Mouse (Mus musculus): ENCODE data around the gene Sfxn4. TPM values are rescaled to one million over a fixed set of nuclear protein-coding genes. Genes with fewer than 3 reads are reported as not detected.

Sfxn4 gene
- polyA plus RNA-seq, 1 experiment, result 1.7 TPM

DNA sequence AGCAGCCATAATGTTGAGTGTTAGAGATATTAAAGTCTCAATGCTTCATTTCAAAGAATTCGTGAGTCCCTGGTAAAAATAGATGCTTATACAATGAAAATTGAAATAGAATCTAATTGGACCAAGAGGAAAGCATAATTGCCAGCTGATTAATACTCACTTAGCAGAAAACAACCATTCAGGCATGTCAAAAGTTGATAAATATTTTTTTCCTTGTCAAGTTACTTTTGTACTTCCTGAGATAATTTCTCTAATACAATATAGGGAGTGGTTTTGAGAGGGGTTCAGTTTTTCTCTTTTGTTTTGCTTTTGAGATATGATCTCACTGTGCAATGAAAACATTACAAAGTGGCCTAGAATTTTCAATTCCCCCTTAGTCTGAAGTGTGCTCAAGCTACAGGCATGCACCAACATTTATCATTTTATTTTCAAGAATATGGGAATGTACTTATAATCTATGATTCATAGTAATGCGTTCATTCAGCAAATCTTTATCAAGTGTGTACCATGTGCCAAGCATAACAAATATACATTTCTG, 68.0 kb downstream of the Sfxn4 start:
- no peaks in the 10 kb centered on the region for H3K27me3 ChIP-seq (ENCODE audit: control insufficient read depth, insufficient read depth, low read length)
- no peak overlapping the region for H3K4me3 ChIP-seq (ENCODE audit: control insufficient read depth, insufficient read depth, low read length)
- 93% methylated on average over 2 of the region's 2 CpGs for WGBS
- TF ChIP-seq CTCF (IDR thresholded peaks at IDR 0.05; ENCODE audit: borderline replicate concordance, control insufficient read depth, extremely low read depth, insufficient read depth, low read length, poor library complexity), result no peak
- TF ChIP-seq POLR2A (IDR thresholded peaks at IDR 0.05; ENCODE audit: control insufficient read depth, extremely low read depth, insufficient read depth, low read length, poor library complexity), result no peak
- no peak overlapping the region for H3K27ac ChIP-seq (ENCODE audit: control insufficient read depth, insufficient read depth, low read length)
- DNase-seq, result no peak
- no peaks in the 10 kb centered on the region for H3K36me3 ChIP-seq (ENCODE audit: control insufficient read depth, insufficient read depth, low read length)
- H3K4me1 ChIP-seq (replicated peaks; ENCODE audit: control insufficient read depth, insufficient read depth, low read length), result peaks cover 2% of the 10 kb centered on the region; the same call in 1 of the 2 replicates

DNA sequence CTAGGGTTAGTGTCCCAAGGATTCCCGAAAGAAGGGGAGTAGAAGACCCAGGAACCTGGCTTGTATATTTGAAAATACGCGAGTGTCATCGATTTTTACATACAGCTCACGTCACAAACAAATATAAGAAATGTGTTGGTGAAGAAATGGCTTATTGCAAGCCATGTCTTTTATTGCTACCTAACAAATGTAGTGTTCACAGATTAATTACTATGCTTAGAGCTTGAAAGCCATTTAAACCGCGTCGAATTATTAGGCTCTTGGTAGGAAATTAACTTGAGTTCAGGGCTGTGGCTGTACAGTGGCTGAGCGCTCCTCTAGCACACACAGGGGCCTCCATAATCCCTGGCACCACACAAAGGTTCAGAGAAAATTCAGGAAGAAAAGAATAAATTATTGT, 70.1 kb downstream of the Sfxn4 start:
- Histone ChIP-seq H3K36me3 (ENCODE audit: control insufficient read depth, insufficient read depth, low read length) (no peaks in the 10 kb centered on the region), H3K27ac (ENCODE audit: control insufficient read depth, insufficient read depth, low read length) (no peak overlapping the region), H3K4me1 (replicated peaks; ENCODE audit: control insufficient read depth, insufficient read depth, low read length) (peaks cover 2% of the 10 kb centered on the region; the same call in 1 of the 2 replicates), H3K4me3 (ENCODE audit: control insufficient read depth, insufficient read depth, low read length) (peak overlapping the region; percentile 71), H3K27me3 (ENCODE audit: control insufficient read depth, insufficient read depth, low read length) (no peaks in the 10 kb centered on the region)
- DNase-seq, result no peak
- WGBS, result 18% methylated on average over 9 of the region's 9 CpGs
- no peak for TF ChIP-seq CTCF (IDR thresholded peaks at IDR 0.05; ENCODE audit: borderline replicate concordance, control insufficient read depth, extremely low read depth, insufficient read depth, low read length, poor library complexity)
- no peak for TF ChIP-seq POLR2A (IDR thresholded peaks at IDR 0.05; ENCODE audit: control insufficient read depth, extremely low read depth, insufficient read depth, low read length, poor library complexity)

DNA sequence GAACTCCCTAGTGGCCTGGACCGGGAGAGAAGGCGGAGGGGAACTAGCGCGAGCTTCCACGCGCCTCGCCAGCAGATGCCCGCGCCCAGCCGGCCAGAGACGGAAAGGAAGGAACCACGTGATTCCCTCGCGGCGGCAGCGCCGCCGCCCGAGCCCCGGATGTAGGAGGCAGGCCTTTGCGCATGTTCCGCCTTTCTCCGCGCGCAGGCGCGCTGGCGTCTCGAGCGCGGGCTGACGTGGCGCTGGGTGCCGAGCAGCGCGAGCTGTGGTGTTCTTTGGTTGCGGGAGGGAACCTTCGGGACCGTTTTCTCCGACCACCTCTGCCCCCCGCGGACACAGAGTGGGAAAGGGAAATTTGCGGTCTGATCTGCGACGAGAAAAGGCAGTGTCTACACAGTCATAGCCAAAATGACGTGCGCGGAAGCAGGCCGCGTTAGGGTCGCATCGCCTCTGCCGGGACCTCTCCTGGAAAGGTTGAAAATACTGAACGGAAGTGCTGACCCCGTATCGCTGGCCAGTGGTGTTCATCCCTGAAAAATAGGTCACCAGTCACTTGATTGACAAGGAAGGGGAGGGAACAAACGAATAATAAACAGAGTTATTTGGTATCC, 70.6 kb downstream of the Sfxn4 start, which contains the start of gene Eif3a:
Gene Eif3a (minus strand): TSS at position 108 of the 611 bp plus-strand sequence.
- H3K27ac ChIP-seq (ENCODE audit: control insufficient read depth, insufficient read depth, low read length), result peak within 1 kb of the TSS; percentile 56
- H3K36me3 ChIP-seq (ENCODE audit: control insufficient read depth, insufficient read depth, low read length), result no peaks in the 10 kb centered on the region
- peak; percentile 91 for DNase-seq
- peak within 1 kb of the TSS; percentile 71 for H3K4me3 ChIP-seq (ENCODE audit: control insufficient read depth, insufficient read depth, low read length)
- under 1% methylated on average over 57 of the region's 57 CpGs for WGBS
- no peaks in the 10 kb centered on the region for H3K27me3 ChIP-seq (ENCODE audit: control insufficient read depth, insufficient read depth, low read length)
- TF ChIP-seq CTCF (IDR thresholded peaks at IDR 0.05; ENCODE audit: borderline replicate concordance, control insufficient read depth, extremely low read depth, insufficient read depth, low read length, poor library complexity), result 0 out of 2 replicates have a peak, but pooled peaks have one; percentile 19
- peak; percentile 98 for TF ChIP-seq POLR2A (IDR thresholded peaks at IDR 0.05; ENCODE audit: control insufficient read depth, extremely low read depth, insufficient read depth, low read length, poor library complexity)
- H3K4me1 ChIP-seq (replicated peaks; ENCODE audit: control insufficient read depth, insufficient read depth, low read length), result peaks cover 2% of the 10 kb centered on the region; the same call in 1 of the 2 replicates

DNA sequence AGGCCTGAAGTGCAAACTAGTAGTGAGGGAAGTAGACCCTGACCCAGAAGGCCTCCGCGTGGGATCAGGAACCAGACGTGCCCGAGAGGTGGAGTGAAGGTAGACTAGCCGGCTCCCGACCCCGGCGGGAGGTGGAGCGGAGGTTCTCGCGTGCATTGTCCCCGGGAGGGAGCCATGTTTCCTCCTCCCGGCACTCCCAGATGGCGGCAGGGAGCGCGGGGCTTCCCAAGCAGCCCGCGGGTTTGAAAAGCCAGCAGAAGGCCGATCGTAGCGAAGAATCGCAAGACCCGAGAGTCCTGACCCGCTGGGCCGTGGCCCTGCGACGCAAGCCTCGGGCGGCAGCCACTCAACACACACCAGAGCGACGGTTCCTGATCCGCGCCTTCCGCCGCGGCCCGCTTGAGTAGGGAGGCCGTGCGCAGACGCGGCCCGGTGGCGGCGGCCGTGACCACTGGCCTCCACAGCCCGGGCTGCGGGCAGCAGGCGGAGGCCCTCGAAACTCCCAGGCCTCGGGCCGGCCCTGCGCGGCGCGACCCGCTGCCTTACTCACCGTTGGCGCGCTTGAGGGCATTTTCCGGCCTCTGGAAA, 71.3 kb downstream of the Sfxn4 start:
- Histone ChIP-seq H3K27me3 (ENCODE audit: control insufficient read depth, insufficient read depth, low read length) (no peaks in the 10 kb centered on the region), H3K4me1 (replicated peaks; ENCODE audit: control insufficient read depth, insufficient read depth, low read length) (peaks cover 2% of the 10 kb centered on the region; the same call in 1 of the 2 replicates), H3K4me3 (ENCODE audit: control insufficient read depth, insufficient read depth, low read length) (peak overlapping the region; percentile 71), H3K27ac (ENCODE audit: control insufficient read depth, insufficient read depth, low read length) (peak overlapping the region; percentile 9), H3K36me3 (ENCODE audit: control insufficient read depth, insufficient read depth, low read length) (no peaks in the 10 kb centered on the region)
- WGBS, result under 1% methylated on average over 60 of the region's 60 CpGs
- TF ChIP-seq CTCF (IDR thresholded peaks at IDR 0.05; ENCODE audit: borderline replicate concordance, control insufficient read depth, extremely low read depth, insufficient read depth, low read length, poor library complexity) (0 out of 2 replicates have a peak, but pooled peaks have one; percentile 11), POLR2A (IDR thresholded peaks at IDR 0.05; ENCODE audit: control insufficient read depth, extremely low read depth, insufficient read depth, low read length, poor library complexity) (no peak)
- DNase-seq, result peak; percentile 55

DNA sequence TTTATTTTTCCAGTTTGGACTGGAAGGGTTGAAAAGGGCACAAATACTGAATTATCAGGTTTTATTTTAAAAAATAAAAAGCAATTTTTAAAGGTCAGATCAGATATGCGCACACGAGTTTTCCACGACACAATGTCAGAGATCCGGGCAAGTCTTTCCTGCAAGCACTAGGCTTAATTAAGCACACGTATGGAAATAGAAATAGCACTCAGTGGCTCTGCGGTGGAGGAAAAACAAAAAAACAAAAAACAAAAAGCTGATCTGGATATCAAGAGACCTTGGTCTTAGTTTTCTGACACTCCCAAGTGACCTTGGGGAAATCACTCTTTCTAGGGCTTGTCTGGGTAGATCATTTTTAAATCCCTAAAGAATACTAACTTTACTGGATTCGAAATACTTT, 71.8 kb downstream of the Sfxn4 start:
- no peak for TF ChIP-seq CTCF (IDR thresholded peaks at IDR 0.05; ENCODE audit: borderline replicate concordance, control insufficient read depth, extremely low read depth, insufficient read depth, low read length, poor library complexity)
- no peak for TF ChIP-seq POLR2A (IDR thresholded peaks at IDR 0.05; ENCODE audit: control insufficient read depth, extremely low read depth, insufficient read depth, low read length, poor library complexity)
- DNase-seq, result no peak
- H3K4me1 ChIP-seq (replicated peaks; ENCODE audit: control insufficient read depth, insufficient read depth, low read length), result peaks cover 2% of the 10 kb centered on the region; the same call in 1 of the 2 replicates
- H3K36me3 ChIP-seq (ENCODE audit: control insufficient read depth, insufficient read depth, low read length), result no peaks in the 10 kb centered on the region
- no peaks in the 10 kb centered on the region for H3K27me3 ChIP-seq (ENCODE audit: control insufficient read depth, insufficient read depth, low read length)
- 3% methylated on average over 7 of the region's 7 CpGs for WGBS
- peak overlapping the region; percentile 71 for H3K4me3 ChIP-seq (ENCODE audit: control insufficient read depth, insufficient read depth, low read length)
- H3K27ac ChIP-seq (ENCODE audit: control insufficient read depth, insufficient read depth, low read length), result no peak overlapping the region

DNA sequence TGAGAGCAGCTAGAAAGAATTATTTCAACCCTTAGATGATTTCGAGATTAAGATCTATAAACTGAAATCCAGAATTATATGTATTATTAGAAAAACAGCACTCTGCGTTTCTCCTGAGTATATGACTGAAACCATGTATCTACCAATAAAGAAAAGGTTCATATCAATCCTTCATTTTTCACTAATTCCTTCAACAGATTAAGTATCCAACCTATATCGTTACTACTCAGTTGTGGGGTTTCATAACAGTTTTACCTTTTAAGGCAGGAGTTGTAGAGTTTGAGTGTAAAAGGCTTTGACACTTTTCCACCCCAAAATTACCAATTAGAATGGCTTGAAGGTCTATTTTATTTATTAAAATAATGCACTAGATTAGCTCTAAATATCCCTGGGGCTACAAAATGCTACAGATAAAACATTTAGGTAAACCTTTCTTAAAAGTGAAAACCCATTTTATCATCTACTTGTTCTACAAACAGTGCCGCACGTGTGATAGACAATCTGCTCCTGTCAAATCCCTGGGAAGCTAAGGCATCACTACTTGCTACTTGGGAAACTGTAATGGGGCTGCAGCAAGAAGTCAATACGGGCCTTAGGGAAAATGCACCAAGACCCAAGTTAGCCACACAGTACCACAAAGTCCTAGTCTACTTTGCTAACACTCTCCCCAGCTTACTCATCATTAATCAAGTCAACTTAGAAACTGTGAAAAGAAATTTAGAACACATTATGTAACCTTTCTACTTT, 72.9 kb downstream of the Sfxn4 start:
- Histone ChIP-seq H3K27ac (ENCODE audit: control insufficient read depth, insufficient read depth, low read length) (no peak overlapping the region), H3K36me3 (ENCODE audit: control insufficient read depth, insufficient read depth, low read length) (no peaks in the 10 kb centered on the region), H3K4me1 (replicated peaks; ENCODE audit: control insufficient read depth, insufficient read depth, low read length) (peaks cover 2% of the 10 kb centered on the region; the same call in 1 of the 2 replicates), H3K4me3 (ENCODE audit: control insufficient read depth, insufficient read depth, low read length) (no peak overlapping the region), H3K27me3 (ENCODE audit: control insufficient read depth, insufficient read depth, low read length) (no peaks in the 10 kb centered on the region)
- WGBS, result 44% methylated on average over 6 of the region's 6 CpGs
- DNase-seq, result no peak
- TF ChIP-seq CTCF (IDR thresholded peaks at IDR 0.05; ENCODE audit: borderline replicate concordance, control insufficient read depth, extremely low read depth, insufficient read depth, low read length, poor library complexity) (no peak), POLR2A (IDR thresholded peaks at IDR 0.05; ENCODE audit: control insufficient read depth, extremely low read depth, insufficient read depth, low read length, poor library complexity) (no peak)

Data from thymus, adult 2 months (tissue).